Mouse (Mus musculus) erythroid progenitor cell, adult 5-6 weeks (primary cell): ENCODE data around the gene Spns1. TPM values are rescaled to one million over a fixed set of nuclear protein-coding genes. Genes with fewer than 3 reads are reported as not detected.
"Not testable (repeated sequence)": the region's sequence is repeated elsewhere in the genome, so short reads cannot be mapped to it uniquely, and the experiment has no call there.

Source experiments
- ATAC-seq: replicated peaks from 2 replicates; pipeline ENCODE4 v1.8.0; 2016; ENCODE audit warnings: moderate number of reproducible peaks, mild to moderate bottlenecking, moderate TSS enrichment, inconsistent platforms; ENCODE audit not compliant: poor library complexity, low FRiP score, severe bottlenecking
- total RNA-seq, 2 experiments: library from RNA; stranded (forward) in 1 of 2; stranded (reverse) in 1 of 2; fragments of 150-400 nt in 1 of 2; fragments of 186-747, 209-891 nt in 1 of 2; gene quantifications; 2 replicates each; pipeline versions ENCODE4 v1.2.3 to v1.2.4; 2015 to 2017; ENCODE audit warnings: low replicate concordance in 2 of 2

Gene Spns1
- total RNA-seq (2015; ENCODE audit: low replicate concordance) = 7.6 and 8.0 TPM in 2 replicates
- 3.1 and 5.8 TPM in 2 replicates for total RNA-seq (2017; ENCODE audit: low replicate concordance)

DNA sequence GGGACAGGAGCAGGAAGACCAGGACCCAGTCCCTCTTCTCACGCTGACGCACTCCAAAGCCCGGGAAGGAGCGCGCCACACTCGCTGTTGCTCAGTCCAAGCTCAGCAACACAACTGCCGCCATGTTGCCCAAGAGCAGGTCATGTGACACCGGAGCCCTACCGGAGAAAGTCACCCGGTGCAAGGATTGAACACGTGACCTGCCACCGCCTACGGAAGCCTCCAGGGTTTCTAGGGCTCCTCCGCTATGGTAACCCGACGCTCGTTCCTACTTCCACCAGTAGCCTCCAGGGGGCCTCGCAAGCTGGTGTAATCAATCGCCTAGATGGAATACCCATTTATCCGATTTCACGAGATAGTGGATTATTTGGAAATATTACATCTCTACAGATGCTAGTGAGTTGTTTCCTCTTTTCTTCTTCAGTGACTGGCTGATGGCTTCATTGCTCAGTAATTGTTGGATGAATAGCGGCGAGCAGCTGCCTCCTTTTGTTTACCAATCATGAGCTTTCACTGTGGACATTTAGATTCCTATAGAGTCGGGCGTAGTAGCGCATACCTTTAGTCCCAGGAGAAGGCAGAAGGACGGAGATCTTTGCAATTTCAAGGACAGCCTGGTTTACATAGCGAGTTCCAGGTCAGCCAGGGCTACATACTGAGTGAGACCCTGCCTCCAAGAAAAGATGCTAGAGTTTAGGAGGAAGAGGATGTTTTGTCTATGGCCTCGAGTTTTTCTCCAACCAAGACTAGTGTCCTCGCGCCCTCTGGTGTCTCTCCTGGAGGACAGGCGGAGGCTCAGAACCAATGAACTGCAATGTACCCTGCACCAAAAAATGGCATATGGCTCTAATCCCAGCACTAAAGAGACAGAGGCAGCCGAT, at the start of gene Spns1:
Spns1 (minus strand) TSS at position 173 of the 881 bp plus-strand sequence.
- ATAC-seq = peak; percentile 92

- ATAC-seq = no peak
Observed at GRCm38 (mm10) chr7:126424161-126424560, 46.9 kb upstream of the Spns1 start.

DNA sequence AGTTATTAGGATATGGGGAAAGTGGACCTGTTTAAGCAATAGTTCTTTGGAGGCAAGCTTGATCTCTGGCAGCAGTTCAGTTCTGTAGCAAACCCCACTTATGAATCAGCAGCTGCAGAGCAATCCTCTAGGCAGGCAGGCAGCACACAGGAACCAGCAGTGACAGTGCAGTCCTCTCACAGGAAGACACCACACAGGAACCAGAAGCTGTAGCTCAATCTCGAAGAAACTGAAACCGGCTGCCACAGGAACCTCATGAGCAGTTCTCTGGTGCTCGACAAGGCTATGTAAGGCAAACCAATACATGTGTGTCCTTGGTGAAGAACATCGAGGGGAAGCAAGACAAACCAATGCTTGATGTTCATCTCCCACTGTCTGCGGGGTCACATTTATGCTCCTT, 44.5 kb upstream of the Spns1 start:
- no peak for ATAC-seq

GRCm38 (mm10) chr7:126418496-126418895, 41.2 kb upstream of the Spns1 start:
- ATAC-seq = no peak

GRCm38 (mm10) chr7:126417606-126418005, 40.4 kb upstream of the Spns1 start:
- ATAC-seq = no peak

GRCm38 (mm10) chr7:126417045-126417444, 39.8 kb upstream of the Spns1 start:
- ATAC-seq = no peak

GRCm38 (mm10) chr7:126416615-126417014, 39.4 kb upstream of the Spns1 start:
- ATAC-seq = no peak

DNA sequence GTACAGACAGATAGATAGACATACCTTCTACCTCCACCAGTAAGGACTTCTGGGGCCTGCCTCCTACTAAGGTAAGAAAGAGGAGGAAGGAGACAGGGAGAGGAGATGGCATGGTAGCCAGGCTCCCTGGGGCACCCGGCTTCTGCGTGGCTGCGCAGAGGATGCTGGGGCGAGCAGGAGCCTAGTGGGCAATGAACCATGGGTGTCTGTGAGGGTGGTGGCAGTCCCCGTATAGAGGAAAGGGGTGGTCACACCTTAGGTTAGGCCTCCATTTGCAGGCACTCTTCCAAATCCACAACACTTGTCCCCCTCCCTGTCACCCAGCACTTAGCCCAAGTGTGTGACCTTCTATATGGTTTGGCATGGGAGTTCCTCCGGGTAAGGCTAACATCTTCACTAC, 37.5 kb upstream of the Spns1 start, which contains the start of gene Cd19:
Cd19 (minus strand) TSS at position 165 of the 400 bp plus-strand sequence.
- no peak for ATAC-seq

DNA sequence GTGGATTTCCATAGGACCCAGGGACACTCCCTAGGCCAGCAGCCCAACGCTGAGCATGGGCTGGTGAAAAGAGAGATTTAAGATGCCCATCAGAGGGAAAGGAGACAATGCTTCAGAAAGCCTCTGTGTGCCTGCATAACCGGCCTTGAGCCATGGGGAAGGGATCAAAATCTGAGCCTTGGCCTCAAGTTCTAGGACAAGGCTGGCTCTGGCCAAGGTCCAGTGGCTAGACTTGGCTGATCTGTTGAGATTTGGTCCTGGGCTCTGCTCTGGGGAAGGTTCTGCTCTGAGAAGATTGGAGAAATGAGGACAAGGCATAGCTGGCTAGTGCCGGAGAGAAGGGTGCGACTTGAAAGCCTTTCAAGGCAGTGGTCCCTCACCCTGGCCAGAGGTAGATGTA, 33.8 kb upstream of the Spns1 start:
- ATAC-seq = no peak

DNA sequence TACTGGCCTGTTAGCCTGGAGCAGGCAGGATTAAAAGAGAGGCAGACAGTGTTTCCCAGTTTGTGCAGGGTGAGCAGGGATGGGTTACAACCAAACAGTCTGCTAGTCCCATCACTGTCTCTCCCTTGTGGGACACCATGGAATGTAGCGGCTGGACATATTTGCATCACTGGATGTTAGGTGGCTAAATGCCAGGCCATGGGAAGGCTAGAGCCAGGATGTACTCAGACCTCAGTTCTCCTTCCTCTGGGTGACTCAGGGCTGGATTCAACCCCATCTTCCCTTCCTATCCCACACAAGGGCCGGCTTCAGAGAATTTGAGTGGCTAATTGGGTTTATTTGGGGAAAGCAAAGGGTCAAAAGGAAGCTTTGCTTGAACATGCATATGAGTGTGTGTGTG, 31.4 kb upstream of the Spns1 start:
- ATAC-seq = no peak

GRCm38 (mm10) chr7:126402518-126402917, 25.3 kb upstream of the Spns1 start:
- not testable (repeated sequence) for ATAC-seq

DNA sequence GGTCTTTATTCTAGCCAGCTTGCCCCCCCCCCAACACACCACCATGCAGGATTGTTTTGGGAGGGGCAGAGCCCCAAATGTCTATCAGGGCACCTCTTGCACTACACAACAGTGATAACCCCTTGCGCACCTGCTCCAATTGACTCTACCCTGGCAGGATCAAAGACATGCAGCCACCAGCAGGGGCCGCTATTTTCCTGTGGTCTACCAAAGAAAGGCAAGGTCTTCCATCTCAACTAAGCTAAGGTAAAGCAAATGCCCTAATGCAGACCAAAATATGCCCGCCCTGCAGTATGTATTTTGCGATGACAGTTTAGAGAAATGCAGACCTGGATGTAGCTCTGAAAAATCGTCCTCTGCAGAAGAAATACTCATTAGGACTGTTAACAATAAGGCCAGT, 22.3 kb upstream of the Spns1 start:
- ATAC-seq = 0 out of 2 replicates have a peak, but pooled peaks have one; percentile 32

DNA sequence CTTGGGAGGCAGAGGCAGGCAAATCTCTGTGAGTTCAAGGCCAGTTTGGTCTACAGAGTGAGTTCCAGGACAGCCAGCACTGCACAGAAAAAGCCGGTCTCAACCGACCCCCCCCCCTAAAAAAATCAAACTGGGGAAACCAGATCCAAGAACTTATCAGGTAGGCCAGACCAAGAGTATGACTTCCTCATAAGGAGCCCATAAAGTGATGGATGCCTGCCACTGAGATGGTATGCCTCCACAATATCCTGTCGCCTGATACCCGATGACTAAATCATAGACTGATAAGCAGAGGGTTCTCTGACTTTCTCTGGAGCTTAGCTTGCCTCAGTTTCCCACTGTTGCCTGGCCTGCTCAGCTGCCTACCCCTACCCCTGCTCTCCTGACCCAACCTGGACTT, 20.6 kb upstream of the Spns1 start:
- ATAC-seq = no peak

DNA sequence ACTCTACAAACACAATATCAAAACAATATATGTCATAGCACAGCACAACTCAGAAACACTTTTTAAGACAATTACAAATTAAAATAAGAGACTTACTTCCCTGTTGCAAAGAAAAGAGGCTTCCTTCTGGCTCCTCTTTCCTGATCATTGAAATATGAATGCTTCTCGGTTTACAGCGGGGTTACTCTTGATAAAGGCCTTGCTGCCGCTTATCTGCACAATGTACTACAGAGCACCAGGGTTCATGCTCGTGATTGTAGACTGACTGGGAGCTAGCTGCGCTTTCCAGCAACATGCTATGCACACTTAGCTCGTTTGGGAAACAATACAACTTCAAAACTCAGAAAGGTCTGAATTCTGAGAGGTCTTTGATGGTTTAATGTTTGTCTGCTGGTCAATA, 20.0 kb upstream of the Spns1 start:
- ATAC-seq = 0 out of 2 replicates have a peak, but pooled peaks have one; percentile 32

DNA sequence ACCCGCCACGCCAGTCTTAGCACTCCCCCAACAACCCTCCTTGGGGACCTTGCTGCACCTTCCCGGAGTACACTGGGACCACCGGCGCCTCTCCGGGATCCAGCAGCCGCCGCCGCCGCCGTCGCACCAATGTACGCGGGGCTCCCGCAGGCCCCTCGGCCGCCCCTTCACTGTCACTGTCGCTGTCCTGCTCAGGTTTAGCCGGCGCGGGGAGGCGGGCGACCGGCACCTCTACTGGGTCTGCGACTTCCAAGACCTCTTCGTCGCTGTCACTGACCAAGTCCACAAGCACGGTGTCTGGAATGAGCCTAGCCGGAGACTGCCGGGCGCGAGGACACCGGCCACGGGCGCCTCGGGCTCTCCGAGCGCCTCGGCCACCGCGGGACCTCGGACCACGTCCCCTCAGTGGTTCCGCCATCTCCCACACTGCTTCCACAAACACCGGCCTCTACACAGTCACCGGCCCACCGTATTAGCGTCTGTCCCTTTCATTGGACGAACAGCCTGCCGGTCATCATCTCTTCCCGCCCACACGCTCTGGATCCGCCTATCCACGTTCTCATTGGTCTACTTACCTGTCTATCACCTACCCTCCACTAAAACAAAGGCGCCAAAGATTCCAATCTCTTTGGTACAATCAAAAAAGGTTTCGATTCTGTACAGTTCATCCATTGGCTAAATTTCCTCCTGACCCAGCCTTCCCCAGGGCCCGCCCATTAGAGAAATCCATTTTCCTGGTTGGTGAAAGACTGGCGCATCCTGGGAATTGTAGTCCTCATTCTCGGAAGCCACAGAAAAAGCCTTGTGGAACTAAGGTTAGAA, 19.3 kb upstream of the Spns1 start, which contains the start of gene Nfatc2ip:
Nfatc2ip (minus strand) TSS at position 440 of the 822 bp plus-strand sequence.
- peak; percentile 98 for ATAC-seq

- not testable (repeated sequence) for ATAC-seq
Observed at GRCm38 (mm10) chr7:126392086-126392884, 15.0 kb upstream of the Spns1 start.

GRCm38 (mm10) chr7:126388185-126388584, 10.9 kb upstream of the Spns1 start:
- no peak for ATAC-seq

DNA sequence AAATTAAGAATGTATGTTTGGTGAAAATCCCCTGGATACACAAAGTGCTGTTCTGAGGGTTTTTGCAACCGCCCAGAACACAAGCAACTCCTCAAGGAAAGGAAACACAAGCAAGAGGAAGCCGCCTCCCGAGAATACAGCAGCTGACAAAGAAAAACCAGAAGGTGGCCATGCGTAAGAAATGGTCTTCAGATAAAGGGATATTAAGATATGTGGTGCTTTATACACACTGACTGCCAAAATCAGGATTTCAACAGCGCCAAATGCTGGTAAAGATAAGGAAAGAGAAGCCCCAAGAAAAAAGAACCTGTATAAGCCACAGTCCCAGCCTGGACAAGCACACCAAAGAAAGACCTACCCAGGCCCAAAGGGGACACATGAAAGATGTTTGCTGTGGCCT, 6.3 kb upstream of the Spns1 start:
- no peak for ATAC-seq

GRCm38 (mm10) chr7:126376903-126377277, 360 bp downstream of the Spns1 start:
- ATAC-seq = no peak; the same call in 1 of the 2 replicates

DNA sequence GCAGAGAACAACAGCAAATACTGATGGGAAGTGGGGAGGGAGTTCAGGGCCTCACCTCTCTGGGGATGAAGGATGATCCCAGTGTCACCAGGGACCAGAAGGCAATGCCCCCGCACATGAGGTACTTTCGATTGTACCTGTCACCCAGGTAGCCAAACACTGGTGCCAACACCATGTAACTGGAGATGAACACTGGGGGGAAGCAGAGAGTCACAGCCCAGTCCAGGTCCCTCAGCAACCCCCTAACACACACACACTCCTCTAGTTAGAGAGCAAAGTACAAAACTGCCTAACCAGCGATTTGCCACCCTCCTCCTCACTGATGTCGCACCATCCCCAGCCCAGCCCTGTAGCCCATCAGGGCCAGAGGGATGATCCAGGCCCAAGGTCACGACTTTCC, 2.2 kb downstream of the Spns1 start:
- ATAC-seq = no peak
